Mouse (Mus musculus): ENCODE measurements at regions not wholly inside any gene's neighbourhood (a gene's known extent, or its start where the extent isn't known, plus 50 kb on each side); places are given as distances from the start of the nearest gene placed in this dataset.

- intact Hi-C loops (cut with DNase I), result no loop called here
Observed at GRCm38 (mm10) chr14:55301996-55302395, 80.2 kb downstream of the Dhrs2 start.

GRCm38 (mm10) chr14:55313615-55314014 is 91.8 kb downstream of the Dhrs2 start:
- Histone ChIP-seq H3K4me3 (no peak overlapping the region), H3K27ac (no peak overlapping the region)
- no peak for TF ChIP-seq CTCF (IDR thresholded peaks at IDR 0.05)
- DNase-seq, result no peak
- intact Hi-C loops (cut with DNase I), result no loop called here

More at GRCm38 (mm10) chr14:55301996-55302395, 80.2 kb downstream of the Dhrs2 start:
- DNase-seq, result no peak
- Histone ChIP-seq H3K4me3 (no peak overlapping the region), H3K27ac (no peak overlapping the region)
- TF ChIP-seq CTCF (IDR thresholded peaks at IDR 0.05), result no peak

- no peak for TF ChIP-seq CTCF (IDR thresholded peaks at IDR 0.05)
- DNase-seq, result no peak
- Histone ChIP-seq H3K4me3 (no peak overlapping the region), H3K27ac (no peak overlapping the region)
- intact Hi-C loops (cut with DNase I), result no loop called here
Observed at GRCm38 (mm10) chr14:55323897-55324296, 102.1 kb downstream of the Dhrs2 start.

GRCm38 (mm10) chr14:55324335-55324734 is 102.5 kb downstream of the Dhrs2 start:
- no peak for TF ChIP-seq CTCF (IDR thresholded peaks at IDR 0.05)
- no peak overlapping the region for H3K4me3 ChIP-seq
- no peak overlapping the region for H3K27ac ChIP-seq
- intact Hi-C loops (cut with DNase I), result no loop called here
- DNase-seq, result no peak

GRCm38 (mm10) chr14:55333812-55334211 is 112.0 kb downstream of the Dhrs2 start:
- H3K4me3 ChIP-seq, result no peak overlapping the region
- intact Hi-C loops (cut with DNase I), result no loop called here
- H3K27ac ChIP-seq, result no peak overlapping the region
- DNase-seq, result no peak
- TF ChIP-seq CTCF (IDR thresholded peaks at IDR 0.05), result no peak

GRCm38 (mm10) chr14:55334305-55334704 is 112.5 kb downstream of the Dhrs2 start:
- Histone ChIP-seq H3K27ac (no peak overlapping the region), H3K4me3 (no peak overlapping the region)
- no peak for DNase-seq
- TF ChIP-seq CTCF (IDR thresholded peaks at IDR 0.05), result no peak
- intact Hi-C loops (cut with DNase I), result no loop called here

- no peak for DNase-seq
- intact Hi-C loops (cut with DNase I), result no loop called here
- Histone ChIP-seq H3K27ac (no peak overlapping the region), H3K4me3 (no peak overlapping the region)
- no peak for TF ChIP-seq CTCF (IDR thresholded peaks at IDR 0.05)
Observed at GRCm38 (mm10) chr14:55335586-55335985, 113.8 kb downstream of the Dhrs2 start.

GRCm38 (mm10) chr14:55336451-55337195 is 114.8 kb downstream of the Dhrs2 start:
- TF ChIP-seq CTCF (IDR thresholded peaks at IDR 0.05), result no peak
- Histone ChIP-seq H3K4me3 (no peak overlapping the region), H3K27ac (no peak overlapping the region)
- no peak for DNase-seq
- intact Hi-C loops (cut with DNase I), result no loop called here

GRCm38 (mm10) chr14:55338010-55338409 is 116.2 kb downstream of the Dhrs2 start:
- no peak for TF ChIP-seq CTCF (IDR thresholded peaks at IDR 0.05)
- no peak overlapping the region for H3K4me3 ChIP-seq
- peak overlapping the region; percentile 67 for H3K27ac ChIP-seq
- intact Hi-C loops (cut with DNase I), result no loop called here
- DNase-seq, result no peak

GRCm38 (mm10) chr14:55338500-55338899 is 116.7 kb downstream of the Dhrs2 start:
- Histone ChIP-seq H3K4me3 (no peak overlapping the region), H3K27ac (peak overlapping the region; percentile 67)
- no peak for TF ChIP-seq CTCF (IDR thresholded peaks at IDR 0.05)
- intact Hi-C loops (cut with DNase I), result no loop called here
- no peak for DNase-seq

- peak overlapping the region; percentile 50 for H3K27ac ChIP-seq
- no peak overlapping the region for H3K4me3 ChIP-seq
- intact Hi-C loops (cut with DNase I), result no loop called here
- DNase-seq, result no peak
- TF ChIP-seq CTCF (IDR thresholded peaks at IDR 0.05), result no peak
Observed at GRCm38 (mm10) chr14:55339036-55339614, 117.3 kb downstream of the Dhrs2 start.

- no peak overlapping the region for H3K27ac ChIP-seq
- intact Hi-C loops (cut with DNase I), result no loop called here
- no peak for TF ChIP-seq CTCF (IDR thresholded peaks at IDR 0.05)
- H3K4me3 ChIP-seq, result no peak overlapping the region
- no peak for DNase-seq
Observed at GRCm38 (mm10) chr14:55343341-55343740, 121.5 kb downstream of the Dhrs2 start.

- no peak overlapping the region for H3K27ac ChIP-seq
- no peak overlapping the region for H3K4me3 ChIP-seq
- intact Hi-C loops (cut with DNase I), result no loop called here
- DNase-seq, result no peak
- no peak for TF ChIP-seq CTCF (IDR thresholded peaks at IDR 0.05)
Observed at GRCm38 (mm10) chr14:55343914-55344313, 122.1 kb downstream of the Dhrs2 start.

- Histone ChIP-seq H3K4me3 (no peak overlapping the region), H3K27ac (no peak overlapping the region)
- intact Hi-C loops (cut with DNase I), result no loop called here
- TF ChIP-seq CTCF (IDR thresholded peaks at IDR 0.05), result no peak
- no peak for DNase-seq
Observed at GRCm38 (mm10) chr14:55345091-55345490, 123.3 kb downstream of the Dhrs2 start.
